Mouse (Mus musculus) liver, embryonic 13.5 days (tissue): Measurements from ENCODE around the gene Ddah2. TPM values are rescaled to one million over a fixed set of nuclear protein-coding genes. Genes with fewer than 3 reads are reported as not detected.

Experiments
- polyA plus RNA-seq: library from polyadenylated mRNA; unstranded; fragments of >200 nt; fragmentation: Nextera tagmentation; extraction: Ambion mirVana; gene quantifications from 2 replicates; pipeline ENCODE4 v1.2.1, GENCODE M21; 2015

Gene Ddah2
- polyA plus RNA-seq, 1 experiment from 2014 or later = 28.9 TPM

Other genes with a start within 250 kb of the Ddah2 start
- gene Stk19, start 222.1 kb upstream of the Ddah2 start, polyA plus RNA-seq = 19.9 and 20.2 TPM in 2 replicates
- 28.6 and 30.9 TPM in 2 replicates for gene Dxo, start 222.0 kb upstream of the Ddah2 start, polyA plus RNA-seq
- 24.0 and 26.1 TPM in 2 replicates for gene Skiv2l, start 208.8 kb upstream of the Ddah2 start, polyA plus RNA-seq
- gene Nelfe, start 208.6 kb upstream of the Ddah2 start, polyA plus RNA-seq = 60.1 and 65.1 TPM in 2 replicates
- gene Cfb, start 196.5 kb upstream of the Ddah2 start, polyA plus RNA-seq = 118 and 133 TPM in 2 replicates
- 0.54 and 0.80 TPM in 2 replicates for gene Zbtb12, start 179.6 kb upstream of the Ddah2 start, polyA plus RNA-seq
- gene Gm20547, start 177.0 kb upstream of the Ddah2 start, polyA plus RNA-seq = 0.17 TPM in 1 of 2 replicates, not detected in the other
- 11.1 and 11.7 TPM in 2 replicates for gene C2, start 160.8 kb upstream of the Ddah2 start, polyA plus RNA-seq
- gene Ehmt2, start 160.6 kb upstream of the Ddah2 start, polyA plus RNA-seq = 16.8 and 17.7 TPM in 2 replicates
- 1.5 TPM in 2 replicates for gene Slc44a4, start 144.6 kb upstream of the Ddah2 start, polyA plus RNA-seq
- gene Neu1, start 127.8 kb upstream of the Ddah2 start, polyA plus RNA-seq = 14.2 and 15.2 TPM in 2 replicates
- gene Hspa1b, start 99.8 kb upstream of the Ddah2 start, polyA plus RNA-seq = 0.07 and 0.15 TPM in 2 replicates
- gene Gm20481, start 89.1 kb upstream of the Ddah2 start, polyA plus RNA-seq = not detected in 2 replicates
- gene Hspa1a, start 86.9 kb upstream of the Ddah2 start, polyA plus RNA-seq = 2.1 and 2.3 TPM in 2 replicates
- gene Hspa1l, start 86.3 kb upstream of the Ddah2 start, polyA plus RNA-seq = 0.10 and 0.34 TPM in 2 replicates
- 163 and 178 TPM in 2 replicates for gene Lsm2, start 77.2 kb upstream of the Ddah2 start, polyA plus RNA-seq
- gene Vars, start 58.0 kb upstream of the Ddah2 start, polyA plus RNA-seq = 110 and 112 TPM in 2 replicates
- 0.08 TPM in 2 replicates for gene Vwa7, start 42.5 kb upstream of the Ddah2 start, polyA plus RNA-seq
- gene Sapcd1, start 31.0 kb upstream of the Ddah2 start, polyA plus RNA-seq = 2.5 and 2.8 TPM in 2 replicates
- gene Msh5, start 12.3 kb upstream of the Ddah2 start, polyA plus RNA-seq = 3.2 and 3.4 TPM in 2 replicates
- gene Clic1, start 9.1 kb upstream of the Ddah2 start, polyA plus RNA-seq = 141 and 147 TPM in 2 replicates
- gene Ly6g6c, start 6.4 kb downstream of the Ddah2 start, polyA plus RNA-seq = 0.25 and 0.31 TPM in 2 replicates
- 4.1 and 5.2 TPM in 2 replicates for gene Mpig6b, start 7.1 kb downstream of the Ddah2 start, polyA plus RNA-seq
- 0.13 and 0.23 TPM in 2 replicates for gene Ly6g6e, start 17.9 kb downstream of the Ddah2 start, polyA plus RNA-seq
- gene Ly6g6d, start 19.0 kb downstream of the Ddah2 start, polyA plus RNA-seq = 0.35 and 0.47 TPM in 2 replicates
- gene Ly6g6f, start 26.6 kb downstream of the Ddah2 start, polyA plus RNA-seq = 7.2 and 7.3 TPM in 2 replicates
- gene Abhd16a, start 30.2 kb downstream of the Ddah2 start, polyA plus RNA-seq = 51.0 and 54.9 TPM in 2 replicates
- gene Ly6g5c, start 49.2 kb downstream of the Ddah2 start, polyA plus RNA-seq = not detected in 2 replicates
- 0.21 and 0.28 TPM in 2 replicates for gene Ly6g5b, start 56.4 kb downstream of the Ddah2 start, polyA plus RNA-seq
- gene Gpank1, start 62.4 kb downstream of the Ddah2 start, polyA plus RNA-seq = 14.1 and 14.8 TPM in 2 replicates
- 176 and 182 TPM in 2 replicates for gene Csnk2b, start 63.0 kb downstream of the Ddah2 start, polyA plus RNA-seq
- gene D17H6S53E, start 67.3 kb downstream of the Ddah2 start, polyA plus RNA-seq = 3.1 and 3.6 TPM in 2 replicates
- 553 and 573 TPM in 2 replicates for gene Apom, start 73.0 kb downstream of the Ddah2 start, polyA plus RNA-seq
- 22.4 and 27.4 TPM in 2 replicates for gene Bag6, start 76.1 kb downstream of the Ddah2 start, polyA plus RNA-seq
- gene Prrc2a, start 105.9 kb downstream of the Ddah2 start, polyA plus RNA-seq = 45.1 and 51.5 TPM in 2 replicates
- 17.4 and 18.5 TPM in 2 replicates for gene Aif1, start 117.0 kb downstream of the Ddah2 start, polyA plus RNA-seq
- 21.6 and 29.0 TPM in 2 replicates for gene Lst1, start 129.4 kb downstream of the Ddah2 start, polyA plus RNA-seq
- 0.53 and 0.80 TPM in 2 replicates for gene Ltb, start 135.4 kb downstream of the Ddah2 start, polyA plus RNA-seq
- gene Tnf, start 143.0 kb downstream of the Ddah2 start, polyA plus RNA-seq = 0.25 and 0.35 TPM in 2 replicates
- gene Lta, start 146.3 kb downstream of the Ddah2 start, polyA plus RNA-seq = 0.07 and 0.10 TPM in 2 replicates
- gene Gm16181, start 161.8 kb downstream of the Ddah2 start, polyA plus RNA-seq = 0.36 TPM in 1 of 2 replicates, not detected in the other
- gene Atp6v1g2, start 174.6 kb downstream of the Ddah2 start, polyA plus RNA-seq = 0.76 and 1.3 TPM in 2 replicates
- 3.9 and 4.4 TPM in 2 replicates for gene Nfkbil1, start 176.8 kb downstream of the Ddah2 start, polyA plus RNA-seq
- gene Ddx39b, start 182.7 kb downstream of the Ddah2 start, polyA plus RNA-seq = 208 and 220 TPM in 2 replicates
- 74.5 and 77.7 TPM in 2 replicates for gene H2-D1, start 203.7 kb downstream of the Ddah2 start, polyA plus RNA-seq